Mouse (Mus musculus) megakaryocyte, embryonic 14.5 days (primary cell): ENCODE data around the gene Cables2.

Experiments used
- FLI1 ChIP-seq: IDR thresholded peaks from 2 replicates; pipeline ENCODE4 v1.6.1; 2012; ENCODE audit warnings: low read length, inconsistent platforms, mixed read lengths
- GATA1 ChIP-seq: IDR thresholded peaks from 3 replicates; pipeline ENCODE4 v1.6.1; 2012; ENCODE audit warnings: mixed read lengths, low read length, inconsistent platforms, borderline replicate concordance

GRCm38 (mm10) chr2:180262891-180263290 is 10.4 kb downstream of the Cables2 start:
- TF ChIP-seq GATA1 (no peak), FLI1 (no peak)
